Mouse (Mus musculus): Measurements from ENCODE around the gene Ckap5. TPM values are rescaled to one million over a fixed set of nuclear protein-coding genes. Genes with fewer than 3 reads are reported as not detected.

Ckap5 gene
- polyA plus RNA-seq, 1 experiment from 2014 or later: 44.0 TPM

DNA sequence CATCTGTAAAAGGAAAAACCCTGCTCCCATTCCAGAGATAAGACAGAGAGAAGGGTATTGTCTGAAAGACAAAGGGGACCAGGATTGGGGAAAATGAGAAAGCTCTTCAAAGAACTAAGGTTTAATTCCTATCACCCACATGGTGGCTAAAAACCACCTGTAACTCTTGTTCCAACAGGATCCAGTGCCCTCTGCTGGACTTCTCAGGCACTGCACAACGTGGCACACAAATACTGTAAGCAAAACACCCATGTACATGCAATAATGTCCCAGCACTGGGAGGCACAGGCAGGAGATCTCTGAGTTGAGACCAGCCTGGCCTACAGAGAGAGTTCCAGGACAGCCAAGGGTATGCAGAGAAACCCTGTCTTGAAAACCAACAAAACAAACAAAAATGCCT, 120.2 kb downstream of the Ckap5 start:
- ATAC-seq (replicated peaks; ENCODE audit: low FRiP score, low read depth) (no peak), DNase-seq (ENCODE audit: low spot score) (no peak)
- Histone ChIP-seq H3K9ac (ENCODE audit: low read depth, low read length) (no peak overlapping the region), H3K4me2 (ENCODE audit: low read length) (no peak overlapping the region), H3K27me3 (ENCODE audit: insufficient read depth, low read length) (no peaks in the 10 kb centered on the region), H3K36me3 (ENCODE audit: insufficient read depth, low read length) (peaks cover 38% of the 10 kb centered on the region), H3K27ac (no peak overlapping the region), H3K9me3 (replicated peaks; ENCODE audit: low read length) (no peaks in the 10 kb centered on the region), H3K4me3 (replicated peaks; ENCODE audit: low read depth, low read length) (no peak overlapping the region), H3K4me1 (replicated peaks; ENCODE audit: insufficient read depth, low read length) (peaks cover 6% of the 10 kb centered on the region; the same call in 1 of the 2 replicates)
- WGBS: 56% methylated on average over 1 of the region's 1 CpGs
- peak; percentile 71 for TF ChIP-seq CTCF (IDR thresholded peaks at IDR 0.05; ENCODE audit: low read depth)

GRCm38 (mm10) chr2:91649152-91649551, 122.6 kb downstream of the Ckap5 start:
- ATAC-seq (replicated peaks; ENCODE audit: low FRiP score, low read depth): no peak; the same call in 1 of the 2 replicates
- Histone ChIP-seq H3K4me3 (replicated peaks; ENCODE audit: low read depth, low read length) (peak overlapping the region; percentile 83), H3K27me3 (ENCODE audit: insufficient read depth, low read length) (no peaks in the 10 kb centered on the region), H3K9ac (ENCODE audit: low read depth, low read length) (peak overlapping the region; percentile 85), H3K4me2 (ENCODE audit: low read length) (peak overlapping the region; percentile 92), H3K36me3 (ENCODE audit: insufficient read depth, low read length) (peaks cover 38% of the 10 kb centered on the region), H3K27ac (peak overlapping the region; percentile 93), H3K4me1 (replicated peaks; ENCODE audit: insufficient read depth, low read length) (peaks cover 12% of the 10 kb centered on the region; the same call in 1 of the 2 replicates), H3K9me3 (replicated peaks; ENCODE audit: low read length) (no peaks in the 10 kb centered on the region)
- 1% methylated on average over 15 of the region's 15 CpGs for WGBS
- DNase-seq (ENCODE audit: low spot score): no peak
- no peak for TF ChIP-seq CTCF (IDR thresholded peaks at IDR 0.05; ENCODE audit: low read depth)

DNA sequence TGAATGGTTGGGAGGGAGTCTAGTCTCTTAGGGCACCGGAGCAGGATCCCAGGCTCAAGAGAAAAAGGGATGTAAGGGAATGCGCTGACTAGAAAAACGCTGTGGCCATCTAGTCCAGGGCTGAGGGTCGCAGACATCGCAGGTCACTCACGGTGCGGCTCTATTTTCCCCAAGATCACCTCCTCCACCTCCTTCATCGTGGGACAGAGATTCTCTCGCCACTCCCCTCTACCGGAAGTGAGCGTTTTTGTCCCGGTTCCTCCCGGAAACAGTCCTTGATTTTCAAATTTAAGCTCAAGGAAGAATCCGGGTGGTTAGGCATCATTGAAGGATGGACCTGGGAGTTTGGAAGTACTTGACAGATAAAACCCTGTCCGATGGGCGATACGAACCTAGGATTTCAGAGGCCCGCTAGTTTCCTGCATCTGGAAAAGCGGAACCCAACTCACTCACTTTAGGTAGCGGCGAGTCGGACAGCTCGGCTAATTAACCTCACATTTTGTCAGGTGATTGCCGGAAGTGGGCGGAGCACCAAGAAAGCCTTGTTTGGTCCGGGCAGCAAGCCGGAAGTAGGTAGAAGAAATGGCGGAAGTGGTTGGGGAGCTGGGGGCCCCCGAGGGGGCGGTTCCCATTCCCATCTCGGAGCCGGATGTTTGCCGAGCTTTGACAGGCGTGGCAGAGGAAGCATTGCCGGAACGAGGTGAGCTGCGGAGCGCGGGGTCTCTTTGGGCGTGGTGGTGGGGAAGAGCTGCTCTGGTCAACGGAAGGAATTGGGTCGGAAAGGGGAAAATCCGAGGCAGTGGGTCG, 123.2 kb downstream of the Ckap5 start, which contains the start of the genes Zfp408 and Arhgap1:
Zfp408 (minus strand) TSS at position 239 of the 807 bp plus-strand sequence.
Arhgap1 (plus strand) TSS at position 308 of the 807 bp plus-strand sequence.
- H3K27me3 ChIP-seq (ENCODE audit: insufficient read depth, low read length): no peaks in the 10 kb centered on the region
- under 1% methylated on average over 44 of the region's 44 CpGs for WGBS
- peak within 1 kb of the TSS; percentile 83 for H3K4me3 ChIP-seq (replicated peaks; ENCODE audit: low read depth, low read length)
- peaks cover 38% of the 10 kb centered on the region for H3K36me3 ChIP-seq (ENCODE audit: insufficient read depth, low read length)
- peak within 1 kb of the TSS; percentile 93 for H3K27ac ChIP-seq
- TF ChIP-seq CTCF (IDR thresholded peaks at IDR 0.05; ENCODE audit: low read depth): no peak
- DNase-seq (ENCODE audit: low spot score) (peak; percentile 99), ATAC-seq (replicated peaks; ENCODE audit: low FRiP score, low read depth) (peak; percentile 94)
- peak within 1 kb of the TSS; percentile 85 for H3K9ac ChIP-seq (ENCODE audit: low read depth, low read length)
- H3K4me2 ChIP-seq (ENCODE audit: low read length): peak within 1 kb of the TSS; percentile 92
- H3K4me1 ChIP-seq (replicated peaks; ENCODE audit: insufficient read depth, low read length): peaks cover 12% of the 10 kb centered on the region; the same call in 1 of the 2 replicates
- no peaks in the 10 kb centered on the region for H3K9me3 ChIP-seq (replicated peaks; ENCODE audit: low read length)

- Histone ChIP-seq H3K4me1 (replicated peaks; ENCODE audit: insufficient read depth, low read length) (peaks cover 12% of the 10 kb centered on the region; the same call in 1 of the 2 replicates), H3K27ac (peak overlapping the region; percentile 93), H3K4me2 (ENCODE audit: low read length) (peak overlapping the region; percentile 92), H3K27me3 (ENCODE audit: insufficient read depth, low read length) (no peaks in the 10 kb centered on the region), H3K9ac (ENCODE audit: low read depth, low read length) (peak overlapping the region; percentile 84), H3K36me3 (ENCODE audit: insufficient read depth, low read length) (peaks cover 36% of the 10 kb centered on the region), H3K9me3 (replicated peaks; ENCODE audit: low read length) (no peaks in the 10 kb centered on the region), H3K4me3 (replicated peaks; ENCODE audit: low read depth, low read length) (peak overlapping the region; percentile 83)
- no peak for TF ChIP-seq CTCF (IDR thresholded peaks at IDR 0.05; ENCODE audit: low read depth)
- DNase-seq (ENCODE audit: low spot score) (no peak), ATAC-seq (replicated peaks; ENCODE audit: low FRiP score, low read depth) (peak; percentile 34)
- 7% methylated on average over 16 of the region's 16 CpGs for WGBS
These were observed 123.9 kb downstream of the Ckap5 start for GRCm38 (mm10) chr2:91650360-91650995.

- no peak overlapping the region for H3K4me3 ChIP-seq (replicated peaks; ENCODE audit: low read depth, low read length)
- H3K36me3 ChIP-seq (ENCODE audit: insufficient read depth, low read length): peaks cover 34% of the 10 kb centered on the region
- ATAC-seq (replicated peaks; ENCODE audit: low FRiP score, low read depth): no peak
- H3K4me2 ChIP-seq (ENCODE audit: low read length): peak overlapping the region; percentile 92
- peak; percentile 51 for DNase-seq (ENCODE audit: low spot score)
- H3K9ac ChIP-seq (ENCODE audit: low read depth, low read length): no peak overlapping the region
- H3K27ac ChIP-seq: peak overlapping the region; percentile 60
- no peaks in the 10 kb centered on the region for H3K9me3 ChIP-seq (replicated peaks; ENCODE audit: low read length)
- H3K4me1 ChIP-seq (replicated peaks; ENCODE audit: insufficient read depth, low read length): peaks cover 12% of the 10 kb centered on the region; the same call in 1 of the 2 replicates
- TF ChIP-seq CTCF (IDR thresholded peaks at IDR 0.05; ENCODE audit: low read depth): no peak
- WGBS: 56% methylated on average over 14 of the region's 14 CpGs
- H3K27me3 ChIP-seq (ENCODE audit: insufficient read depth, low read length): no peaks in the 10 kb centered on the region
These were observed 125.1 kb downstream of the Ckap5 start for GRCm38 (mm10) chr2:91651458-91652258.

Data from kidney, postnatal 0 days (tissue).